Mouse (Mus musculus) adrenal gland, postnatal 14 days (tissue): Measurements from ENCODE around the gene Lsm7. TPM values are rescaled to one million over a fixed set of nuclear protein-coding genes. Genes with fewer than 3 reads are reported as not detected.

Source experiments
- DNase-seq: peaks from one replicate; pipeline ENCODE4 v3.0.0; 2021; ENCODE audit warnings: mixed read lengths
- total RNA-seq: library from RNA; stranded (reverse); gene quantifications from 2 replicates; pipeline ENCODE4 v1.2.3, GENCODE M21; 2021

Lsm7 gene
- total RNA-seq, 1 experiment from 2014 or later, result 35.1 TPM

DNA sequence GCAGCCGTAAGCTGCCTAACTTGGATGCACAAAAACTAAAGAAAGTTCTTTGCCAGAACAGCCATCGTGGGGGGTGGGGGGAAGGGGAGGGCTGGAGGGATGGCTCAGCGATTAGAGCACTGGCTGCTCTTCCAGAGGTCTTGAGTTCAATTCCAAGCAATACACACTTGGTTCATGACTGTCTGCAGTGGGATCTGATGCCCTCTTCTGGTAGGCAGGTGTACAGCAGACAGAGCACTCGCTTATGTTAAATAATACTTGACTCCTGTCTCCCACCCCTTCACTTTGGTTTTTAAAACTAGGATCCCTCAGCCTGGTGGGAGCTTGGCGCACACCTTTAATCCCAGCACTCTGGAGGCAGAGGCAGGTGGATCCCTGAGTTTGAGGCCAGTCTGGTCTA lies 21.0 kb upstream of the Lsm7 start:
- peak; percentile 68 for DNase-seq

DNA sequence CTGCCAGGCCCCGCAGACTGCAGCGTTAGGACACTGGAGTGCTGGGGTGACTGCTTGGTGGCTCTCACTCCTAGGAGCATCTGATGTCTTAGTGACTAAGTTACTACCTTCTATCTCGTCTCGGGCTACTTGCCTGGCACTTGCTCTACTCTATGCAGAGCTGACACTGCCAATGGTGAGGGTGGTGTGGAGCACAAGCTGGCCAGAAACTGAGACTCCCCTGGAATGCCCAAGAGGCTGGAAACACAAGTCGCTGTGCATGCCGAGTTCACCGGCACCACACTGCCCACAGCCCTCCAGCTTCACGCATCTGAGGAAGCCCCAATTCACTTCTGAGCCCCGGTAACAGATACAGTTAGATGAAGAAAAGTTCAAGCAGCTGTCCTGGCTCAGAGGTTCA lies 19.0 kb upstream of the Lsm7 start:
- no peak for DNase-seq

DNA sequence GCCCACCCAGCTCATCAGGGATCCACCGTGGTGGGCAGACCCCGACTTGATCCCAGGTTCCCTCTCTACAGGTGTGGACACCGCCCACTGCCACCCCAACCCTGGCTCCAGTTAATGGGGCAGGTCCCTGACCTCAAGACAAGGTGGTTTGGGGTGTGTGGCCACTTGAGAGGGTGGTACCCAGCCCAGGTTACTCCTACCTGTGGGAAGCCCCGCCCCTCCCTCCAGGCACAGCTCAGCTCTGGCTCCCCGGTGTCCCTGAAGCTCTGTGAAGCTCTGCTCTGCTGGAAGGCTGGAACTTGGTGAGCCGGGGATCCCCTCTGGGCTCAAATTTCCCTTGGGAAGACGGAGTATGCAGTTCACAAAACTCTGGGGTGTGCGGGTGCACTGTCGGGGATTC lies 16.6 kb upstream of the Lsm7 start, which contains the start of gene Tmprss9:
Gene Tmprss9 (plus strand): TSS at position 268 of the 400 bp plus-strand sequence.
- DNase-seq, result no peak

DNA sequence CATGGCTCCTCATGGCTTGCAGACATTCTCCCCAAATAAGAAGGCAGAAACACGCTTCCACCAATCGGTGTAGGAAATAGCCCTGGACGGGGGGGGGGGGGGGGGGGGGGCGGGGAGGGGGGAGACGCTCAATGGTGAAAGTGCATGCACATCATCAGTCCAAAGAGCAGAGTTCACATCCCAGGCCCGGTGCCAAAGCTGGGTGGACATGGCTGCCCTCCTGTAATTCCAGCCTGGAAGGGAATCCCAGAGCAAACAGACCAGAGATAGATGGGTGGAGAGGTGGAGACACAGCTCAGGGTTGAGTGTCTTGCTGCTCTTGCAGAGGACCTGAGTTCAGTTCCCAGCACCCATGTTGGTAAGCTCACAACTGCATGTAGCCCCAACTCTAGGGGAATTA lies 16.0 kb upstream of the Lsm7 start:
- no peak for DNase-seq

DNA sequence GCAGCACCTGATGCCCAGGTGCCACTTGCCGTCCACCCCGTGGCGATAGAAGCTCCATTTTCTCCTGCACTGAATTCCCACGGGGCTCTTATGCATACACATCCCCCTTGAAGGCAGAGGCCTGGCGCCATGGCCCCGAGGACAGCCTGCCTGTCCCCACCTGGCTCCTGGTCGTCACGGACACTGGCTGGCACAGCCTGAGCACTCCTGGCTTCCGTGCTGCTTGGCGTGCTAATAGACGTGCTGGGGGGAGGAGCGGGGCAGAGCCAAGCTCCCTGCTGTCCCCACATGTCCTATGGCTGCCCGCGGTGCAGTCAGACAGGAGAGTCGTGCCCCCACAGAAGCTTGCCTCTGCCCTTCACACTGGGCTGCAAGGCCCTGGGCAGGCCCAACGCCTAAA lies 9.4 kb upstream of the Lsm7 start:
- DNase-seq, result no peak

DNA sequence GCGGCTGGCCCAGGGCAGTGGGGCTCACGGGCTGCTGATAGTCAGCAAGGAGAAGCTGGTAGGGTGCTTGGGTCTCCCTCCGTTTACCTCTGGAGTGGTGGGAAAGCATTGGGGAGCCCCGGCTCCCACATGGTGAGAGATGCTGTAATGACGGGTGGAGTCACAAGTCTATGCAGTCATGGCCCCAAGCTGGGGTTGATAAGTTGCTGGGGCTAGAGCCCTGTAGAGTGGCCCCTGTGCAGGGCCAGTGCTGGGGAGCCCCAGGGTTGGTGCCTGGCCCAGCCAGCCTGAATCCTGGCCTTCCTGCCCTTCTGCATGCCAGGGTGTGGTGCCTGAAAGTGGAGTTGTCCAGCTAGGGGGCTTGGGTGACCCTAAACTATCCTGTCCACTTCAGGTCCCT lies 7.3 kb upstream of the Lsm7 start:
- DNase-seq, result no peak

DNA sequence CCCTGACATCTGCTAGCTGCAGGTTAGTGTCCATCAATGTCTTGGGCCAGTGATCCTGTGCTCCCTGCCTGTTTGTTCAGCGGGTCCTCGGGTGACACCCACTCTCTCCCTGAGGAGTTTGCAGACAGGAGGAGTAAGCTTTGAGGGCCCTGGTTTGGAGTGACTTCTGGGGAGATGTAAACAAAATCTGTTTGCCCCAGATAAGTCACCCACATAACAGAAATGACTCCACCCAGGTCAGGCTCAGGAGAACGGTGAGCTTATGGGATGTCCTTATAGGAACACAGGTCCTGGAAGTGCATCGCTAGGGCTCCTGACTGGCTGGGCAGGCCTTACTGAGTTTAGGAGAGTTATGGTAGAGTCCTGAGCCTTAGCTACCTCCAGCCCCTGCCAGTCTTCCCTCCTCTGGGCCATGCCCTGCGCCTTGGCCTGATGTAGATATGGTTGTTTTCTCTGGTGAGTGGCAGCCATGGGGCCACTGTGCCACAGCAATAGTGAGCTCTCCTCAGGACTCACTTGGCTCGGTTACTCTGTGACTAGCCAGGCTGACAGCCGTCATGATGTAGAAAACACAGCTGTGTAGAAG lies 3.4 kb upstream of the Lsm7 start:
- DNase-seq, result no peak

DNA sequence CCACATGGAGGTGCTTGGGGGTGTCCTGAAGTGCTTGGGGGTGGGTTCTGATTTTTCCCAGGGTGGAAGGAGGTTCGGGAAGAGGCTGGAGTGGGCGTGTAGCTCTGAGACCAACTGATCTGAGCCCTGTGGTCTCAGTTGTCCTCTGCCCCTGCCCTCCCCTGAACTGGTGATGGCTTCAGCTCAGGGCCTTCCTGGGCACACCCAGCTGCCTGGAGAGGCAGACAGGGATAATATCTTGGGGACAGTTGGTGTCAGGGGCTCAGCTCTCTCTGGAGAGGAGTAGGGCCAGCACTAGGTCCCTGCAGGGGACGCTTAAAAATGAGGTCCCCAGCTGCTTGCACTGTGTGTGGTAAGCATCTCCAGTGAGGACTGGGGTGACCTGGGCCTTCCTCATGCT lies 2.8 kb upstream of the Lsm7 start:
- DNase-seq, result no peak

DNA sequence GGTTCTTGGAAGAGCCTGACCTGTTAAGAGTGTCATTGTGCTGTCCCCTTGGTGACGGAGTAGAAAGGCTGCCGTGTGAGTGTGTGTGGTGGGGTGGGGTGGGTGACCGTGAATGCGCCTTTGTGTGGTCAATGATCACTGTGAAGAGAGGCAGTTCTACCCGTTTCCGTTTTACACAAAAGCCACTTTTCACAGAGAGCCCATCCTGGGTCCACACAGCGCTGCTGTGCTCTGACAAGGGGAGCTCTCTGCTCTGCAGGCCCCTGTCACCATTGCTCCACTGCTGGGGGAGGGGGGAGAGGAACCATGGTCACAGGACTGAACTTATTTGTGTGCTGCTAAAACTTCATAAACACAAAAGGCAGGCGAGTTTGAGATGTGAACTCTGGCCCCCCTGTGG lies 2.4 kb upstream of the Lsm7 start:
- no peak for DNase-seq

DNA sequence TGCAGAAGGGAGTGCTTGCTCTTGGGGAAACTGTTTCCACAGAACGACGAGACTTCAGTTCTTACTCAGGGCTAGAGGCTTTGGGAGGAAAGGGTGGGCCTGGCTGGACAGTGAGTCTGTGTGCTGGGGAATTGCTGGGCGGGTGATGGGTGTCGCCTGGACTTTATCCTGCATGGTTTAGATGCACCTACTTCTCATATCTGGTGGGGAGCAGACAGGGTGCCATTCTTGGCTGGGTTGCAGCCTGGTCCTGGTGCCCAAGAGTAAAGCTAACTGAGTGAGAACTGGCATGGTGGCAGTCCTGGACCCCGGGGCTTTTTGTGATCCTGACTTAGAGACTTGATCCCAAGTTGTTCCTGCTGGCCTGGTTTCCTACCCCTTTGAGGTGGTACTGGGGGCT lies 1.9 kb upstream of the Lsm7 start:
- no peak for DNase-seq

DNA sequence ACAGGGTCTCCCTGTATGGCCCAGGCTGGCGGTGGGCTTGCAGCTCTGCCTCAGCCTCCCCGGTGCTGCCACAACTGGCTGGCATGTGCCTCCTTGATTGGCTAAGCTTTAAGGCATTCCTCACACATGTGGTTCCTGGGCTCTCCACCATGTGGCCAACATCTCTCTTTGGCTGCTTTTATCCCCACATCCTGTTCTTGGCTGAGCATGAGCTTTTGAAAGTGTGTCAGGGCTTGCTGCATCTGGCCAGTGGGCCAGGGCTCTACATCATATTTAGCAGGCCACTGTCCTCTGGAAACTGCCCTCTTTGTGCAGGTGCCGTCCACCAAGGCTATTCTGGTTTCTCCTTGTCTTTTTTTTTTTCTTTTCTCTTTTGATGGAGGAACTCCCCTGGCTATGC lies 1.3 kb upstream of the Lsm7 start:
- DNase-seq, result peak; percentile 47

DNA sequence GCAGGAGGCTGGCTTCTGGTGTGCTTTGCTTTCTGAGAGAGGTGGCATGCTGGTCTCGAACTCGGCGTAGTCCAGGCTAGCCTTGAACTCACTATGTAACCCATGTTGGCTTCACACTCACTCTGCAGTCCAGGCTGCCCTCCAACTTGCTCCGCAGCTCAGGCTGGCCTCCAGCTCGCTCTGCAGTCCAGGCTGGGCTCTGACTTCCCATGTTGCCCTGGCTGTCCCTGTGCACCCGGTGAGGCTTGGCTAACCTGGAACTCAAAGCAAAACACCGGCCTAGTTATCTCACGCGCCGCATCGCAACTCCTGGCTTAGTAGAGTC lies 702 bp upstream of the Lsm7 start:
- peak; percentile 20 for DNase-seq

DNA sequence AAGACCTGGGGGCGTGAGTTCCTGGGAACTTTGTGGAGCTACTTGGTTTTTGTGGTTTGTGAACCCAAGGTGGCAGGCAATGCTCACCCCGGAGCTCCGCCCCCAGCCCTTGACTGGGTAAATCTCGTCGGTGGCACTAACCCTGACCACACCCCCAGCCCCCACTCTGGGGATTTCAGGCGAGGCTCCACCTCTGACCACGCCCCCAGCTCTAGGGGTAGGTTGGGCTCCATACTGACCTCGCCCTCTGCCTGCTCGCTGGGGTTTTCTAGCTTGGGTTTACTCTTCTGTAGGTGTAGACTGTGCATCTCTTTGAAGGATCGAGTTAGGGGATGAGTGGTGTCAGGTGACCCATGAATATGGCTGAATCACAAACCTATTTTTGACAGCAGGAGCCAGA lies 6.4 kb downstream of the Lsm7 start:
- peak; percentile 79 for DNase-seq

DNA sequence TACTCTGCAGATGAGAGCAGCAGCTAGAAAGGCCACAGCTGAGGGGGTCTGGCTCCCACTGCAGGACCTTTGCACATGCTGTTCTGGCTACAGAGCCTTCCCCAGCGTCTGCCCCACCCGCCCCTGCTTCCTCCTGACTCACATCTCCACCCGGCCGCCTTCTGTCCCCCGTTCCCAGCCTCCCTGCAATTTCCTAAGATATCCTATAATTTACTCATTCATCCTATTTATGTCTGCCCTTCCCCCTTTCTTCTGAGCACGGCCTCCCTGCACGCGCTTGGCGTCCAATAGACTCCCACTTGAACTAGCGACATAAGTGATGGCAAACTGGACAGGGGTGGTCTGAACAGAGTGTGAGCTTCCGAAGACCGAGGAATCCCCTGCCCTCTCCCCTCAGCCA lies 9.3 kb downstream of the Lsm7 start:
- no peak for DNase-seq

DNA sequence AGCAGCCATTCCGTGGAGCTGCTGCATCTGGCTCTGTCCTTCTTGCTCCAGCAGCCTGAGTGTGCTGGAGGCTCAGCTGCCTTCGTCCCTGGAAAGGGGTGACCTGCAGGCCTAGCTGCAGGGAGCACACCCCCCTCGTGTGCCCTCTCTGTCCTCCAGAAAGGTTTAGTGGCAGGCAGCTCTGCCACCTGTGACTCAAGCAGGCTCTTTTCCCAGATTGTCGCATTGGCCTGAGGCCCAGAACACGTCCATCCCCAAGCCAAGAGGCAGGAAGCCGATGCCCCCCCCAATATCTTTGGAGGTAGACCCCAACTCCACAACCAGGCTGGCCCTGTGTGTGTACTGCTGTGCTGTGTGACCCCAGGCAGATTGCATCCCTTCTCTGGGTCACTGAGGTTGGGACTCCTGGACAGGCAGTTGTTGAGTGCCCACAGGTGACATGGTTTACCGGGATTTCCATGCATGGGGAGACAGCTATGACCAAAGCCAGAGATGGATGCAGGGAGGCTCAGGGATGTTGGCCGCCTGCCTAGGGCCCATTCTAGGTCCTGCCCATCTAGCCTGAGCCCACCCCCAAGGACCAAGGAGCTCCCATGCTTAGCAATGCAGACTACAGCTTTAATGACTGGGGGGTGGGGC lies 9.8 kb downstream of the Lsm7 start:
- no peak for DNase-seq

DNA sequence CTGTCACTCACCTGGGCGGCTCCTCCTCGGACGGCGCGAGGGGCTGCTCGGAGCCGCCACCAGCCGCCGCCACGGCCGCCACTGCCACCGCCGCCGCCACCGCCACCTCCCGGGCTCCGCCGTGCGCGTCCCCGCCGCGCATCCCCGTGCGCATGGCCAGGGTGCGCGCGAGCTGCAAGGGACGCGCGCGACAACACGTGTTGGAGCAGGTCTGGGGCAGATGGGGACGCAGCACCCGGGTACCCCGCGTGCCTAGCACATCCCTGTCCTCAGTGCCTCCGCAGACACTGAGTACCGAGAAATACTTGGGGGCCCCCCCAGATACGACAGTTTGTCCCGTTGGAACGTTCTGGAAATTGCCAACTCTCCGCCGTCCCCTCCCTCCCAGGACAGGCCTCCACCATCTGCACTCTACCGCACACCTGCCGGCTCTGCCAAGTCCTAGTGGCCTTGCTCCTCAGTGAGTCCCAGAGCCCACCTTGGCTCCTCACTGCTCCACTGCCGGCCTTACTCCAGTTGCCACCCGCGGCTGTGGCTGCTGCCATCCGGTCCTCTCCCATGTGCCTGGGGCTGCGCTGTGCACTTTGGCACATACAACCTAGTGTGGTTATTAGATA lies 11.0 kb downstream of the Lsm7 start, which contains the start of gene Lingo3:
Gene Lingo3 (minus strand): TSS at position 109 of the 617 bp plus-strand sequence.
- peak; percentile 73 for DNase-seq

DNA sequence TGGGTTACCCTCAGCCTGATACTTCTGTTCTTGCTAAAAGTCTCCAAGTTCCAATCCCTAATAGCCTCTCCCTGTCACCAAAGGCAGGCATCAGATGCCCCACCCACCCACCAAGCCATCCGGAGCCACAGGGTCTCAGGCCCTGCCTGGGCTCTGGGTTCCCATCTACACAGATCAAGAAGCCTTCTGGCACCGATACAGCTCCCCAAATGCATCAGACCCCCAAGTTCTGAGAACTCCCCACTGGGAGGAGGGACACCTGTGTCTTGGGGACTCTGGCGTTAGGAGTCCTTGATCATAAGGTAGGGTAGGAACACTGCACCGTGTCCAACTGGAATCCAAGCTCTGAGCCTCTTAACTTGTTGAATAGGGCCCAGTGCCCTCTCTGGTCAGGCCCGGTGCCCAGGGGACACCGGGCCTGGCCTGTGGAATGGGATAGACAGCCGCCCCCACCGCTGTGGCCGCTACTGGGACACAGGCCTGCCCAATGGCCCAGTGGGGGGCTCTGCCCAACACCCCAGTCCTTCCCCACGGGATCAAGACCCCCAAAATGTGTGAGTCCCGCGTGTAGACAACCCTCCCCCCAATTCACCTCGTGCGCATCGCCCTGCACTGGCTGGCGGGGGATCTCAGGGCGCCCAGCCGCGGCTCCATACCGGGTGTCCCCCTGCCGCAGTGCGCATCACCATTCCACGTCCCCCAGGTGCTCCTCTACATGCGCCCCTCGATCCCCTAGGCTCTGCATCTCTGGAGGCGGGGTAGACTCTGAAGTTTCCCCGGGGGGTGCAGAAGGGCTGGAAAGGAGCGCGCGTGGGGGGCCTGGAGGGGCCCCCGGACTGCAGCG lies 11.7 kb downstream of the Lsm7 start:
- no peak for DNase-seq

DNA sequence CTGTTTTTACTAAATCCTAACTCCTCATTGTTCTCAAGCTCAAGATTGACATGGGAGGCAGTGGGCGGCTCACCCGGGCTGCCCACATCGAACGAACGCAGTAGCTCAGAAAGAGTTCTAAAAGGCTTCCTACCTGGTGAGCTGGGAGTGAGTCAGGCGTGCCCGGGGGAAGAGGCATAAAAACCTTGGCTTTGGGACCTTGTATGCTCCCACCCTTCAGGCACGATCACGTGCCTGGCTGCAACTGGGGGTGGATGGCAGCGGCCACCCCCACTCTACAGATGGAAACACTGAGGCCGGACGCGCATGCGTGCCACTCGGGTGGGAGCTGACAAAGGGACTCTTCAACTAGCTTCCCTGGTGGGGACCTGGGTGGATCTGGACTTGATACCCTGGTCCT lies 12.7 kb downstream of the Lsm7 start:
- no peak for DNase-seq

DNA sequence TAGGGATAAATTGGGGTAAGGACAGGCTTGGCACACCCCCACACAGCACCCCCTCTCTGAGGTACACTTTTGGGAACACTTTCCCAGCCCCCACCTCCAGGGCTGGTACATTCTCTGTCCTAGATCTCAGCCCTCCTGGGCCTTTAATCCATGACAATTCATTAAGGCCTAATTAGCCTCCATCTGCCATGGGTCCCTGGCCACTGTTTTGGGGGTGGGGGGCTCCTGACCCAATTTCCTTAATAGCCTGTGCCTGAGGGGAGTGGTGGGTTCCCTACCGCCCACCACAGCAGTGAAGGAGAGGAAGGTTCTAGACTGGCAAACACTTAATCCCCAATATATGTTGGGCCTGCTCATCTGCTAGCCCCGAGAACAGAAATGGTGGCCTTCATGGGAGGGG lies 13.3 kb downstream of the Lsm7 start:
- no peak for DNase-seq

DNA sequence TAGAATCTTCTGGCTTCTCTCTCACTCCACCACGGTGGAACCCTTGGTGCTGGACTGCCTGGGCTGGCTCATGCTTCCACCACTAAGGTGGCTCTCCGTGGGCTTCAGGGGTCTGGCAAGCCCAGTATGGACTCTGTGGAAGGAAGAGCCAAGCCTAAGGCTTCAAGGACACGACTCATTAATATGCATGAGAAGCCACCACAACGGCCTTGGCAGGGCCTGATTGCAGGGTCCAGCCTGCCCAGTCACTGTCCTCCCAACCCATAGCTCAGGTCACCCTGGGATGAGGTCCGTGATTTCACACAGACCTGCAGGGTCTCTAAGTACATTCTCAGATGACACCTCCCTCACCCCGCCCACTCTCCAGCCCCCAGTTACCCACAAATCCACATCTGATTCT lies 15.2 kb downstream of the Lsm7 start:
- DNase-seq, result peak; percentile 23

DNA sequence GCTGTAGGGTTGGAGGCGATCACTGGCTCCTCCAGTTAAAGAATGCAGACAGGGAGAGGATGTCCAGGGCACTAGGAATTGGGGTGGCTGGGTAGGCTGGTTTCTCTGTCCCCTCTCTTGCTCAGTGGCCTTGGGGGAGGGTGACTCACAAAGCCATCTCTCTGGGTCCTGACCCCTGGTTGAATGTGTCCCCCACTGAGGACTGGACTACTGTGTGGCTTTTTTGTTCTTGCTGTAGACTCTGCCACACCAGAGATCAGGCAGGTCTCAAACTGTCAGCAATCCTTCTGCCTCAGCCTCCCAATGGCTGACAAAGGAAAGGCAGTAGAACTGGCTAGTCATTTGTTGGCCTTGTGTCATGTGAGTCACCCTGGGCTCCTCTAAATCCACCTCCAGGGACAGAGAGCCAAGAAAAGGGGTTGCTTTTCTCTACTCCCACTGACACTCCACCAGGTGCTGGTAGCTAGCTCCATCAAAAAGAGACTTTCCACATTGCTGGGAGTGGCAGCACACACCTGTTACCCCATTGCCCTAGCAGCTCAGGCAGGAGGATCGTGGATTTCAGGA lies 16.6 kb downstream of the Lsm7 start:
- DNase-seq, result peak; percentile 55

DNA sequence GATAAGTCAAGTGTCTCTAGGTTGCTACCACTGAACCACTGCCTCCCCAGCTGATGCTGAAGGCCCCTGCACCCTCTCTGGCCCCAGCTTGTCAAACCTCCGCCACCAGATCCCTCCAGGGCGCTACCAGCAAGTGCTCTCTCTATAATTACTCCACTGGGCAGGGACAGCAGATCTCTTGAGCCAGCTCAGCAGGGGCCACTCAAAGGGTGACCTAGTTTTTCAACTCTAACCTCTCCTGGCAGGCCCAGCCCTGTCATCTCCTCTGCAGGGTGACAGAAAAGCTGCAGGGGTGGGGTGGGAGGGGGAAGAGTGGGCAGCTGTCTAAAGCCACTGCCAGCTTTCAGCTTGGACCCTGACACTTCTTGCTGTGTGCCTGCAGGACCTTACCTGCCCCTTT lies 17.2 kb downstream of the Lsm7 start:
- DNase-seq, result peak; percentile 28

DNA sequence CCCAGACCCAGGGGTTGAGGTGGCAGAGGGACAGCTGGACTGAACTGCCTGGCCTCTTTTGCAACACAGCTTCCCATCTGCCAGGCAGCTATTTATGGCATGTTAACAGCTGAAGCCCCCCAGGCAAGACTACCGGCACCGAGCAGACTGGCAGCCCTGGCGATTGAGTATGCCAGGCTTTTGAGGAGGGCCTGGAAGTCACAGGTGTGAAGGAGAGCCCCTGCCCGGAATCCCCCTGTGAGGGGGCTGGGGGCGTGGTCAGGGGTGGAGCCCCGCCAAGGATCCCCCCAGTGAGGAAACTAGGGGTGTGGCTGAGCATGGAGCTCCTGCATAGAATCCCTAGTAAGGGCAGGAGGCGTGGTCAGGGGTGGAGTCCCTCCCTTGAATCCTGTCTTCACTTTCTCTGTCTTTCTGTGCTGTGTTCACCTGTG lies 18.0 kb downstream of the Lsm7 start:
- no peak for DNase-seq
